Mouse (Mus musculus) urinary bladder, adult 18-20 months (tissue): ENCODE results near the gene Shisa6.

ENCODE experiments used
- DNase-seq, 2 experiments: peaks; one replicate each; pipeline ENCODE4 v3.0.0; 2022; ENCODE audit warnings: low spot score in 2 of 2, mixed read lengths in 2 of 2

The Shisa6 gene

GRCm38 (mm10) chr11:66236557-66236956 is 289.2 kb downstream of the Shisa6 start:
- no peak for DNase-seq

GRCm38 (mm10) chr11:66232891-66233290 is 292.9 kb downstream of the Shisa6 start:
- DNase-seq: no peak

- peak in 1 of 2 experiments; percentile 8 for DNase-seq
Observed at GRCm38 (mm10) chr11:66222133-66222532, 303.6 kb downstream of the Shisa6 start.

- DNase-seq: no peak
Observed at GRCm38 (mm10) chr11:66218469-66218868, 307.3 kb downstream of the Shisa6 start.

GRCm38 (mm10) chr11:66188627-66189287 is 337.0 kb downstream of the Shisa6 start:
- peak in 1 of 2 experiments; percentile 16 for DNase-seq

- DNase-seq: no peak
Observed at GRCm38 (mm10) chr11:66188146-66188545, 337.6 kb downstream of the Shisa6 start.

GRCm38 (mm10) chr11:66177781-66178180 is 348.0 kb downstream of the Shisa6 start:
- DNase-seq: no peak

- peak; percentile 53 to 60 for DNase-seq
Observed at GRCm38 (mm10) chr11:66167801-66168651, 357.7 kb downstream of the Shisa6 start, which contains the start of gene Dnah9. TSS of gene Dnah9 (minus strand) at chr11:66168551.

- DNase-seq: no peak
Observed at GRCm38 (mm10) chr11:66164022-66164421, 361.7 kb downstream of the Shisa6 start.
